Mouse (Mus musculus) gastrocnemius, adult 2 months (tissue): ENCODE results near the gene Unc79. TPM values are rescaled to one million over a fixed set of nuclear protein-coding genes. Genes with fewer than 3 reads are reported as not detected.
A peak's percentile ranks its signal among the peaks of the same experiment; 100 is the strongest.

Experiments
- DNase-seq: peaks from one replicate; pipeline ENCODE4 v3.0.0; 2022
- H3K27ac ChIP-seq: fragments of 200-600 bp; 2 replicates; pipeline ENCODE4 v1.8.1; 2022; ENCODE audit warnings: mild to moderate bottlenecking
- H3K4me3 ChIP-seq: fragments of 200-600 bp; 2 replicates; pipeline ENCODE4 v1.8.1; 2022; ENCODE audit warnings: mild to moderate bottlenecking, moderate library complexity
- CTCF ChIP-seq: fragments of 200-600 bp; IDR thresholded peaks from 2 replicates; pipeline ENCODE4 v1.8.1; 2022; ENCODE audit warnings: antibody characterized with exemption, mild to moderate bottlenecking, moderate library complexity
- intact Hi-C: fragments of 180-260 bp; cut with DNase I; formaldehyde crosslinking; loops from one replicate; pipeline ENCODE4 v1.15.1; 2025
- long read RNA-seq, 2 experiments: library from polyadenylated mRNA; stranded (forward); transcript quantifications; one replicate each; pipeline ENCODE4 v2.0.0; 2021
- total RNA-seq, 2 experiments: library from RNA; stranded (reverse); gene quantifications; 2 replicates each; pipeline ENCODE4 v1.2.3; 2021

The Unc79 gene
- not detected for total RNA-seq
- long read RNA-seq, experiment 1, result 0 reads
- long read RNA-seq, experiment 2, result 0 reads

DNA sequence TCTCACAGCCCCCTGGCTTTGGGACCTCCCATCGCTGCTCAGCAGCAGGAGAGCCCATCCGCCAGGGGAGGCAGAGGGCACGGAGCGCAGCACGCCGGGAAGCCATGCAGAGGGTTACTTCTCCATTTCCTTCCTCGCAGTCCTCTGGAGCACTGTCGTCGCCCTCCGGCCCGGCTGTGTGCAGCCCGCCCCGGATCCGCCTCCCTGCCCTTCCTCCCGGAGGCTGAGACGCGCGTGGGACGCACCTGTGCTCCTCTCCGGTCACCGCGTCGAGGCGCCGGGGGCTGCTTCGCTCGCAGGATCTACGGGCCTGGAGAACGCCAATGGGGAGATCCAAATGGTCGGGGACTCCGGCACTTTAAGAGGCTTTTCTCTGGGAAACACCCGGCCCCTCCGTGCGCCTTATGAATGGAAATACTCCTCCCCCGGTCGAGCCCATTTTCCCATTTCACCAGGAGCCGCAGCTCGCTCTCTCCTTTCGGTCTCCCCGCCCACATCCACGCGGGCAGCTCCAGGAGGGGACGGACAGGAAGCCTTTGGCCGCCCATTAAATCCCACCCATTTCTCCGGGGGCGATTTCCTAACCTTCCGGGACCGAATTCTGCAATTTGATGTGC is at the start of gene Unc79:
Gene Unc79 (plus strand): TSS at position 82 of the 617 bp plus-strand sequence.
- TF ChIP-seq CTCF, result no peak
- Histone ChIP-seq H3K27ac (no peak within 1 kb of the TSS), H3K4me3 (peak within 1 kb of the TSS; percentile 66)
- DNase-seq, result peak; percentile 17
- intact Hi-C loops, result no loop called here

DNA sequence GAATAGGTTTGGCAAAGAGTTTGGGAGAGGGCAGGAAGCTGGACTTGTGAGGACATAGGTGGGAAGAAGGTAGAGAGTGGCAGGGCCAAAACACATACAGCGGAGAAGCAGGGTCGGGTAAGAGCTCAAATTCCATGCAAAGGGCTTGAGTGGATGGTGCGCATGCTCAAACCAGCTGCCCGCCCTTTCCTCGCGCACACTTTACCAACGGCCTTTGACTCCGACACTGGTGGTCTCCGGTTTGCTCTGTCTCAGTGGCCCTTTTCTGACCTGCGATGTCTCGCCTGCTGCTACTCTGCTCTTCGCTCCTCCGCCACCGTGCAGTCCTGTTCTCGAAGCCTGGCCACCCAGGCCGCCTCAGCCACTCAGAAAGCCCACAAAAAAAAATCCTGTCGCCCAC is 49.6 kb upstream of the Unc79 start, which contains the start of gene Cox8c:
Gene Cox8c (plus strand): TSS at position 226 of the 400 bp plus-strand sequence.
- Histone ChIP-seq H3K4me3 (no peak within 1 kb of the TSS), H3K27ac (no peak within 1 kb of the TSS)
- TF ChIP-seq CTCF, result no peak
- no peak for DNase-seq
- intact Hi-C loops, result no loop called here

DNA sequence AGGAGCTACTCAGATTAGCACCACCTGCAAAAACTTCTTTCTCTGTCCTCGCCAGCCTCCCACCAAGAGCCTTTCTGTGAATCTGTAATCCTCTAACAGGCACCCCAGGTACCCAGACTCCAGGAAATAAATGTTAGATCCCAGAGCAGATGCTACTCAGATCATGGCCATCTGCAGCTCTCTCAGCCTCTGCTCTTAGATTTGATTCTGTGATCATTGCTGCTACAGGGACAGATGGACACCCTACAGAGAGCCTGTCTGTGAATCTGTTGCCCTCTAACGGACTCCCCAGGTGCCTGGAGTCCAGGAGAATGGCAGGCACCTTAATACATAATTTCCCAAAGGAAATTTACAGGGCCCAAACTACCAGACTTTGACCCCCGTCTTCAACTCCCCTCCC is 40.5 kb upstream of the Unc79 start:
- no peak overlapping the region for H3K4me3 ChIP-seq
- no peak for TF ChIP-seq CTCF

DNA sequence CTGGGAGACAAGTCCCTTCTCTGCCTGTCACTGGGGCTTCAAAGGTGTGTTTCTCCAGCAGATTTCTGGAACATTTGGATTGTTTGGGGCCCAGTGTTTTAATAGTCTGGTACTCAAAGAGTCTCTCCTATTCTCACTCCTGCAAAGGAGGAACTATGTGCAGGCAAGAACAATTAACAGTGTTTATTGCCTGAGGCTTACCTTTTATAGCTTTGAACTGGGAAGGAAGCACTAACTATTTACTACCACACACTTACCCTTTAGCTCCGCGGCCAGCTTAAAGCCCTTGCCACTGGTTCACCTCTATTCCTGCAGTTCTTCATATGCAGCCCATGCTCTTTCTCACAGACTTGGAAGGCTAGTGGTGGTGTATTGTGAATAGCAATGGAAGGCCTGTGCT is 32.6 kb upstream of the Unc79 start:
- TF ChIP-seq CTCF, result no peak
- DNase-seq, result no peak
- intact Hi-C loops, result no loop called here

More for the DNA sequence above, 40.5 kb upstream of the Unc79 start:
- H3K27ac ChIP-seq, result no peak overlapping the region
- DNase-seq, result no peak
- intact Hi-C loops, result no loop called here

DNA sequence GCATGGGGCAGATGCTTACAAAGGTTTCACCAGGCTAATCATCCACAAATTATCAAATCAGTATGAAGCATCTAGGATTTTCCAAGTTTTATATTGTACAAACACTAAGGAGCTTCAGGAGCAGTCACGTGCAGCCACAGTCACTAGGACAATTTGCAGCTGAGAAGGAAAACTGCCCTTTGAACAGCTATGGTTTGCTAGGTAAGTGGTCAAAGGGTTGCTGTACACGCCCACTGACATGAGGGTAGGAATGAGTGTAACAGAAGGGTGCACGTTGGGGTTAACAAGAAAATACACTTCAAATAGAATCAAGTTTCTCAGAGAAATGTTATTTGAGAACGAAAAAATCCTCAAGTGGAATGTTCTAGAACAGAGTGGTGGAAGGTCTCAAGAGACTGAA is 18.9 kb upstream of the Unc79 start:
- no peak overlapping the region for H3K4me3 ChIP-seq
- intact Hi-C loops, result no loop called here
- no peak for TF ChIP-seq CTCF
- no peak for DNase-seq
- no peak overlapping the region for H3K27ac ChIP-seq

More for the DNA sequence above, 32.6 kb upstream of the Unc79 start:
- Histone ChIP-seq H3K27ac (no peak overlapping the region), H3K4me3 (no peak overlapping the region)

DNA sequence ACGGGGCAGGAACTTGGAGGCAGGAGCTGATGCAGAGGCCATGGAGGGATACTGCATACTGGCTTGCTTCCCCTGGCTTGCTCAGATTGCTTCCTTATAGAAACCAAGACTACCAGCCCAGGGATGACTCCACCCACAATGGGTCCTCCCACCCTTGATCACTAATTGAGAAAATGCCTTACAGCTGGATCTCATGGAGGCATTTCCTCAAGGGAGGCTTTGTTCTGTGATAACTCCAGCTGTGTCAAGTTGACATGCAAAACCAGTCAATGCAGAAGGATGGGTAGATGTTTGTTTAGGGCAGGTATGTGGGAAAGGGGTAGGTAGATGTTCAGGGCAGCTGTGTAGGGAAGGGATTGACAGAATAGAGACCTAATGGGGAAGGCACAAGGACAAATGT is 18.3 kb upstream of the Unc79 start:
- H3K27ac ChIP-seq, result no peak overlapping the region
- intact Hi-C loops, result no loop called here

DNA sequence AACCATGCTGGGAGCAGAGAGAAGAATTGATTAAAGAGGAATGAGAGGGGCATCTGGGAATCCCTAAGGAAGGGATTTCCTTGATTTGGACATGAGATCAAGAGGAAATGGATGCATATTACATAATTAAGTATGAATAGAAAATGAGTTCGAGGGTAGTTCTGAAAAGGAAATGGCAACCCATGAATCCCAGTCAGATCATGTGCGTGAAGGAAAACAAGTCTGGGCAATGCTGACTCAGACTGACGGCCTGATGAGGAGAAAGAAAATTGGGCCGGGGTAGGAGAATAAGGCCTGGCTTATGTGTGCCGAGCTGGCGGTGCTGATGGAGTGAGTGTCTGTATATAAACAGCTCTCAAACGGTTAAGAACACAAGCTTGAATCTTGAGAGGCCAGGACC is 17.9 kb upstream of the Unc79 start:
- Histone ChIP-seq H3K4me3 (no peak overlapping the region), H3K27ac (no peak overlapping the region)
- DNase-seq, result no peak
- no peak for TF ChIP-seq CTCF
- intact Hi-C loops, result no loop called here

More for the DNA sequence above, 18.3 kb upstream of the Unc79 start:
- TF ChIP-seq CTCF, result no peak
- no peak overlapping the region for H3K4me3 ChIP-seq
- DNase-seq, result no peak

DNA sequence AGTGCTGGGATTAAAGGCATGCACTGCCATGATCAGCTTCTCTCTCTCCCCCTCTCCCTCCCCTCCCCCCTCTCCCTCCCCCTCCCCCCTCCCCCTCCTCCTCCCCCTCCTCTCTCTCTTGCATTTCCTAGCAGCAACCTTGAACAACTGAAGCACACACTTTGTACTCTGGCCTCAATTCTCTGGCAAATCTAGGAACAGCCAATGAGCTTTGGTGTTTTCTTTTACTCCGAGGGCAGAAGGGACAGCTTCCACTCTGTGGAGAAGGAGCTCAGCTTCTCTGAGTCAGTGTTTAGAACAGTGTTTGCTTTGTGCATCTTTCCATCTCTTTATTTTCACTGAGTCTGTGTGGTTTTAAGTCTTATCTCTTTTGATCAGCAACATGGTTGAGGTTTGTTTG is 12.8 kb upstream of the Unc79 start:
- intact Hi-C loops, result no loop called here
- no peak for DNase-seq
- TF ChIP-seq CTCF, result no peak
- H3K27ac ChIP-seq, result no peak overlapping the region
- no peak overlapping the region for H3K4me3 ChIP-seq

DNA sequence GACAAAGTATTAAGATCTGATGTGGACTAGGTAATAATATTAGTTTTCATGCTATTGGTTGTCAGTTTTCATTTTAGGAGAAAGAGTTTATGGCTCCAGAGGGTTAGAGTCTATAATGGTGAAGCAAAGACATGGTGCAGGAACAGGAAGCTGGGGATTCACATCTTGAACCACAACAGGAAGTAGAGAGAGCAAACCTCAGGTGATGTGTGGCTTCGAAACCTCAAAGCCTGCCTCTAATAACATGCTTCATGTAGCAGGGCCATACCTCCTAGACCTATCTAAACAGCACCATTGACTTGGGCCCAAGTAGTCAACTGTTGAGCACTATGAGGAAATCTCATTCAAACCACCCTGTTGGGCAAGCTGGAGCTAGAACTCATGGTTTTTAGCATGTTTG is 3.1 kb upstream of the Unc79 start:
- H3K27ac ChIP-seq, result no peak overlapping the region
- intact Hi-C loops, result no loop called here
- TF ChIP-seq CTCF, result no peak

DNA sequence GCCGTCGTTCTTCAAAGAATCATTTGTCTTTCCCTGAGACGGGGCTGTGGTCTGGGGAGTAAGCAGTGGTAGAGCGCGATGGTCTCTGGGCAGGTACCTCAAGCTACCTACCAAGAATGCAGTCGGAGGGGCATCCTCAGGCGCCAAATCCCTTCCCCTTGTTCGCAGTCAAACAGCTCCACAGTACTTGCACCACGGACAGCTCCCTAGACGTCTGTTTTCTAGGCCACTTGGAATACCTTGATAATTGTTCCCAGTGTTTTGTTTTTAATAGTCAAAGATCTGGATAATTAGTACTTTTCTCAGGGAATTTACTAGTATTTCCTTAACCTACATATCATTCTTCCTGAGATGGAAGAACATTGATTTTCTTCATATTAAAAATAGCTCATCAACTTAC is 833 bp upstream of the Unc79 start:
- Histone ChIP-seq H3K27ac (no peak overlapping the region), H3K4me3 (no peak overlapping the region)
- no peak for TF ChIP-seq CTCF
- no peak for DNase-seq
- intact Hi-C loops, result no loop called here

More for the DNA sequence above, 3.1 kb upstream of the Unc79 start:
- H3K4me3 ChIP-seq, result no peak overlapping the region
- no peak for DNase-seq

DNA sequence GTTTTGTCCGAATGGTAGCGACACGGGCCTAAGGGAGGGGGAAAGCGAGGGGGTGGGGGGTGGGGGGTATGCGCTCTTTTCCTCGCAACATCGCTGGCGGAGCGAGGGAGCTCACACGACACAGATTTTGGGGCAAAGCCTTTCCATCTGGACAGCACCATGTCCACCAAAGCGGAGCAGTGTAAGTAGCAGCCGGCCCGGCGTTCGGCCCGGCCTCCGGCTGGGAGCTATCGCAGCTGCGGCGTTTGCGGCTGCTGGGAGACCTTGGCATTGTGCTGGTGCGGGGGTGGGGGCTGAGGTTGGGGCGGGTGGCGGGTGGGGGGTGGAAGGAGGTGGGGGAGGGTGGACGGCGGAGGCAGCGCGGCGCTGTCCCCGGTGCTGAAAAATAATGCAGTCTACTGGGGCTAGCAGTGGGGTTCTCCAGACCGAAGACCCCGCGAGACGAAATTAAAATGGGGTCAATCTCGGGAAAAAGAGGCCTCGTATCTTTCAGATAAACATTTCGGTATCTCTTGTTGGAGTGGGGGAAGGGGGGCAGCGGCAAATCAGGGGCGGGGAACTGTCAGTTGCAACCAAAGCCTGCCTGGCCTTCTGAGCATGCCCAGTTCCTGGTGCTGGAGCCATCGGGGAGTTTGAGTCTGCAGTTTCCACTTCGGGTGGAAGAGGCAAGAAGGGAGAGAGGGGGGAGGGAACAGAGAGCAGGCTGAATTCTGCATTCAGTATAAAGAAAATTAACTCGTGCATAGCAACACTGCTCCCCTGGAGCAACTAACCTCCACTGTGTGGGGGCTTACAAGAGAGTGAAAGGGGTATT is 943 bp downstream of the Unc79 start:
- intact Hi-C loops, result no loop called here
- TF ChIP-seq CTCF, result no peak
- H3K4me3 ChIP-seq, result peak overlapping the region; percentile 66
- no peak overlapping the region for H3K27ac ChIP-seq
- peak; percentile 30 for DNase-seq

DNA sequence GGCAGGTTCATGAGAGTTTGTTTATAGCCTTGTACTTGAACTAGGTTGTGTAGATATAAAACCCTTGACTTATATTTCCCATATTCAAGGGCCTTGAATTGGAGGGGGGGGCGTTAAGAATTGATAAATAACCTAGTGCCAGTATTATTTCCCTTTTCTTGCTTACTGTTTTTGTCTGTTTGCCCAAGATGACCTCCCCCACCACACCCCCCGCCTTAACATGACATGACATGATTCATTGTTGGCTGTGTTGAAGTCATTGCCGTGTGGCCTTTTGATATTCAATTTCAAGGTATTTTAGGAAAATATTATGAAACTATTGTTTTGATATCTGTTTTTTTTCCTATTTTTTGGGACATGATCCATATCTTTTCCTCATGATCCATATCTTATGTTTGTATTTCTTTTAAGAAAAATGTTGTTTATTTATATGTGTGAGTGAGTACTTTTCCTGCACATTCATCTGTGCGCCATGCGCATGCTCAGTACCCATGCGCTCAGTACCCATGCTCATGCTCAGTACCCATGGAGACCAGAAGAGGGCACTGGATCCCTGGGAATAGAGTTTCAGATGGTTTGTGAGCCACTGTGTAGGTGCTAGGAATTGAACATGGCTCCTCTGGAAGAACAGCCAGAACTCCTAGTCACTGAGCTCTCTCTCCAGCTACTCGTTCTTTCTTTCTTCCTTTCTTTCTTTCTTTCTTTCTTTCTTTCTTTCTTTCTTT is 11.6 kb downstream of the Unc79 start:
- H3K4me3 ChIP-seq, result no peak overlapping the region
- TF ChIP-seq CTCF, result no peak
- no peak for DNase-seq
- H3K27ac ChIP-seq, result no peak overlapping the region
- intact Hi-C loops, result no loop called here

DNA sequence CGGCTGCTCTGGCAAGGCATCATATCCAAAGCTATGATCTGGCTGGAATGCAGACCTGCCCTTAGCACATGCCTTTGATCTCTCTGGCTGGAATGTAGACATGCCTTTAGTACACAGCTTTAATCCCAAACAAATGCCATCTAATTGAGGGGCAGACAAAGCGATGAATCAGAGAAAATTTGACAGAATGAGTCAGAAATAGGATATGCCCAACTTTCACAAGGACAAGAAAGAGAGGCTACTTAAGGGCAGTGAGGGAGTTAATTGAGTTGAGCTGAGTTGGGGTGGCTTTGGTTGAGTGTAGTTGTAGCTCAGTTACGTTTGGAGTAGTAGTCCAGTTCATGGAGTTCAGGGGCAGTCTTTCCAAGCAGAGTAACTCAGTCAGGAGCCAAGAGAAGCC is 12.4 kb downstream of the Unc79 start:
- no peak overlapping the region for H3K27ac ChIP-seq
- DNase-seq, result no peak
- no peak for TF ChIP-seq CTCF
- intact Hi-C loops, result no loop called here
- no peak overlapping the region for H3K4me3 ChIP-seq
